Mouse (Mus musculus) forebrain, embryonic 11.5 days (tissue): ENCODE results near the gene Smlr1. TPM values are rescaled to one million over a fixed set of nuclear protein-coding genes. Genes with fewer than 3 reads are reported as not detected.

ENCODE experiments used
- ATAC-seq: fragments of 200-750 bp; cut with Nextera tagmentation; replicated peaks from 2 replicates; pipeline ENCODE4 v1.8.0; 2017; ENCODE audit warnings: moderate TSS enrichment; ENCODE audit not compliant: low FRiP score
- DNase-seq: peaks from one replicate; pipeline ENCODE4 v3.0.0-alpha.2; 2017; ENCODE audit warnings: low spot score
- H3K27ac ChIP-seq: fragments of 300-500 bp; sonication (generic); 2 replicates; pipeline ENCODE4 v1.5.1; 2014; ENCODE audit warnings: low read depth, low read length
- H3K27me3 ChIP-seq: fragments of 300-500 bp; sonication (generic); 2 replicates; pipeline ENCODE4 v1.6.1; 2014; ENCODE audit warnings: mild to moderate bottlenecking, low read length, mixed read lengths; ENCODE audit not compliant: control insufficient read depth, insufficient read depth
- H3K36me3 ChIP-seq: fragments of 300-500 bp; sonication (generic); 2 replicates; pipeline ENCODE4 v1.6.1; 2014; ENCODE audit warnings: mild to moderate bottlenecking, low read length, moderate library complexity, mixed read lengths; ENCODE audit not compliant: control insufficient read depth, insufficient read depth
- H3K4me1 ChIP-seq: fragments of 300-500 bp; sonication (generic); replicated peaks from 2 replicates; pipeline ENCODE4 v1.6.1; 2014; ENCODE audit warnings: low read length, mixed read lengths; ENCODE audit not compliant: control insufficient read depth, insufficient read depth
- H3K4me2 ChIP-seq: fragments of 300-500 bp; sonication (generic); 2 replicates; pipeline ENCODE4 v1.6.1; 2014; ENCODE audit warnings: low read depth, mild to moderate bottlenecking, low read length, moderate library complexity, mixed read lengths; ENCODE audit not compliant: severe bottlenecking
- H3K4me3 ChIP-seq: fragments of 300-500 bp; sonication (generic); 2 replicates; pipeline ENCODE4 v1.5.1; 2014; ENCODE audit warnings: low read depth, low read length
- H3K9ac ChIP-seq: fragments of 300-500 bp; sonication (generic); 2 replicates; pipeline ENCODE4 v1.6.1; 2014; ENCODE audit warnings: low read length
- H3K9me3 ChIP-seq: fragments of 300-500 bp; sonication (generic); 2 replicates; pipeline ENCODE4 v1.6.1; 2016; ENCODE audit warnings: low read length, mixed read lengths; ENCODE audit not compliant: control insufficient read depth
- WGBS: fragments of 180-500 bp; shearing (Covaris S2); extraction: QIAGEN DNeasy Blood & Tissue Kit; methylation state at CpG from one replicate; pipeline ENCODE4 v1.1.7; 2014; 5-methylcytosine and 5-hydroxymethylcytosine counted together
- polyA plus RNA-seq: library from polyadenylated mRNA; unstranded; fragments of >200 nt; fragmentation: Nextera tagmentation; extraction: Ambion mirVana; gene quantifications from 2 replicates; pipeline ENCODE4 v1.2.1, GENCODE M21; 2014

Smlr1 gene
- polyA plus RNA-seq, 1 experiment from 2014 or later, result not detected

DNA sequence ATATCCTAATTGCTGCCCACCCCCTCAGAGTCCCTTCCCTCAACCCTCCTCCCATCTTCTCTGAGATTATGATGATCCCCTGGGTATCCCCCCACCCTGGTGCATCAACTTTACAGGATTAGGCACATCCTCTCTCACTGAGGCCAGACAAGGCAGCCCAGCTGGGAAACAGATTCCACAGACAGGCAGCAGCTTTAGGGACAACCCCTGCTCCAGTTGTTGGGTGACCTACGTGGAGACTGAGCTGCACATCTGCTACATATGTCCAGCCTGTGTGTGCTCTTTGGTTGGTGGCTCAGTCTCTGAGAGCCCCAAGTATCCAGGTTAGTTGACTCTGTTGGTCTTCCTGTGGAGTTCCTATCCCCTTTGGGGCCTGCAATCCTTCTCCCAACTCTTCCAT lies 2.7 kb upstream of the Smlr1 start:
- H3K4me1 ChIP-seq, result no peaks in the 10 kb centered on the region
- 78% methylated on average over 1 of the region's 1 CpGs for WGBS
- H3K27me3 ChIP-seq, result no peaks in the 10 kb centered on the region
- ATAC-seq, result no peak
- no peak overlapping the region for H3K4me2 ChIP-seq
- H3K4me3 ChIP-seq, result no peak overlapping the region
- no peaks in the 10 kb centered on the region for H3K36me3 ChIP-seq
- no peaks in the 10 kb centered on the region for H3K9me3 ChIP-seq
- H3K9ac ChIP-seq, result no peak overlapping the region
- DNase-seq, result no peak
- H3K27ac ChIP-seq, result no peak overlapping the region

GRCm38 (mm10) chr10:25536621-25537020 lies 554 bp upstream of the Smlr1 start:
- no peak for DNase-seq
- no peaks in the 10 kb centered on the region for H3K27me3 ChIP-seq
- H3K4me1 ChIP-seq, result no peaks in the 10 kb centered on the region
- no peak overlapping the region for H3K4me2 ChIP-seq
- H3K4me3 ChIP-seq, result no peak overlapping the region
- no peak for ATAC-seq
- H3K27ac ChIP-seq, result no peak overlapping the region
- WGBS, result 95% methylated on average over 6 of the region's 6 CpGs
- H3K36me3 ChIP-seq, result no peaks in the 10 kb centered on the region
- H3K9me3 ChIP-seq, result no peaks in the 10 kb centered on the region
- no peak overlapping the region for H3K9ac ChIP-seq

DNA sequence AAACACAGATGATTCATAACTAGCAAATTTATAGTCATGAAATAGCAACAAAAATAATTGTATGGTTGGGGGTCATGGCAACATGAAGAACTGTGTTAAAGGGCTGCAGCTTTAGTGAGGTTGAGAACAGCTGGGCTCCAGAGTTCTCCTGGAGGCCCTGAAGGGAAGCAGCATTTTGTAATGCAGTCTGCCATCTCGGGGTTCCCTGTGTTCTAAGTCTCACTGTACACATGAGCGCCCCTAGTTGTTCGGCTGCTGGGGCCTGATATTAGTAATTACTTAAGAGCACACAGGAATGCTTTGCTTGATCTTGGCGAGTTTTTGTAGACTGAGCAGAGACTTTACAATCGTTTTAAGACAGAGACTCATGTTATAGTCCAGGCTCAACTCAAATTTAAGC lies 1.6 kb downstream of the Smlr1 start:
- Histone ChIP-seq H3K27me3 (no peaks in the 10 kb centered on the region), H3K4me3 (no peak overlapping the region), H3K9me3 (no peaks in the 10 kb centered on the region), H3K4me2 (no peak overlapping the region), H3K4me1 (no peaks in the 10 kb centered on the region), H3K27ac (no peak overlapping the region), H3K9ac (no peak overlapping the region), H3K36me3 (no peaks in the 10 kb centered on the region)
- no peak for ATAC-seq
- WGBS, result 89% methylated on average over 5 of the region's 5 CpGs
- DNase-seq, result no peak

DNA sequence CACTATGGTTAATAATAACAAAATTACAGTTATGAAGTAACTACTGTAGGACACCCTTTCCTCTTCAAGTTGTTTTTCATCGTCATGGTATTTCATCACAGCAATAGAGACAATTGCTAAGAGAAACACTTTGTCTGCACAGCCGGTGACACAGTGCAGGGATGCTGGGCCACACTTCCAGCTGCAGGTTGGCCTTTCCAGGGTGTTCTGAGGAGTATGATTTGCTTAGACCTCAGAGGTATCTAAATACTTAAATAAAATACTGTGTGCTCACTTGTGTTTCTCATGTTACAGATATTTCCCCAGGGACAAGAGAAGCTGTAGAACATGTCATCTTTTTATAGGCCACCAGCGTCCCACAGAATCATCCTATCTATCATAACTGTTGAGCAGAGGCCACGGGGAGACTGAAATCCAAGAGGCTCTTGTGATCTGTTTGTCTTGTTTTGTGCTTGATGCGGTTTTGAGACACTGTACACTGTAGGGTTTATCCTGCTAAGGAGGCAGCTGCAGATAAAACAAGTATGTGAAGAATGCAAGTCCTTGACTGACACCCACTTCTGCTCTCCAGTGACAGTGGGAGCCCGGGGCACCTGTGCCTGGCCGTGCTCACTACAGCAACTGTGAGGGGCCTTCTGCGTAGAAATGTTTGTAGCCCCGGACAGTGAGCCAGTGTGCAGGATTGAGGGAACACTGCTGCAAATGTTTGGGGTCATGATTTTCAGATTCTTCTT lies 2.4 kb downstream of the Smlr1 start:
- Histone ChIP-seq H3K4me1 (no peaks in the 10 kb centered on the region), H3K27me3 (no peaks in the 10 kb centered on the region), H3K4me2 (no peak overlapping the region), H3K36me3 (no peaks in the 10 kb centered on the region), H3K27ac (no peak overlapping the region), H3K9me3 (no peaks in the 10 kb centered on the region), H3K4me3 (no peak overlapping the region), H3K9ac (no peak overlapping the region)
- 90% methylated on average over 9 of the region's 9 CpGs for WGBS
- DNase-seq, result no peak
- no peak for ATAC-seq

GRCm38 (mm10) chr10:25533105-25533504 lies 3.0 kb downstream of the Smlr1 start:
- no peak overlapping the region for H3K9ac ChIP-seq
- no peak overlapping the region for H3K4me3 ChIP-seq
- no peak overlapping the region for H3K27ac ChIP-seq
- ATAC-seq, result no peak
- H3K9me3 ChIP-seq, result no peaks in the 10 kb centered on the region
- no peaks in the 10 kb centered on the region for H3K27me3 ChIP-seq
- no peak overlapping the region for H3K4me2 ChIP-seq
- no peak for DNase-seq
- H3K36me3 ChIP-seq, result no peaks in the 10 kb centered on the region
- 84% methylated on average over 2 of the region's 2 CpGs for WGBS
- H3K4me1 ChIP-seq, result no peaks in the 10 kb centered on the region

- Histone ChIP-seq H3K27ac (no peak overlapping the region), H3K9ac (no peak overlapping the region), H3K4me1 (no peaks in the 10 kb centered on the region), H3K4me3 (no peak overlapping the region), H3K9me3 (no peaks in the 10 kb centered on the region), H3K27me3 (no peaks in the 10 kb centered on the region), H3K36me3 (no peaks in the 10 kb centered on the region), H3K4me2 (no peak overlapping the region)
- DNase-seq (no peak), ATAC-seq (no peak)
- WGBS, result 86% methylated on average over 13 of the region's 13 CpGs
These were observed 4.7 kb downstream of the Smlr1 start for GRCm38 (mm10) chr10:25531335-25531734.

DNA sequence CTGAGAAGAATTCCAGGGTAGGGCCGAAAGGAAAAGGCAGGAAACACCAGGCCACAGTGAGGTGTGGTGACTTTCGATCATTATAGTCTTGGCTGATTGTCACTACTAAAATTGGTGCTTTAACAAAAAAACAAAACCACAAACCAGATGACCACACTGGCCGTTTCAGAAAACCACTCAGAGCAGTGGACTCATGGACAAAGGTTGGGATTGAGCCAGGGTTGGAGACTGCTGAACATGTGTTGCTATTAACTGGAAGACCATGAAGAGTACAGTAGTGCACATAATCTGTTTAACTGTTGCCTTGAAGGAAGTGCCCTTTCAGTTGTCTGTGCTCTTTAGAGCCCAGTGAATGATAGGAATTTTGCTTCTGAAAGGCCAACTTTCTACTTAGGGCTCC lies 8.9 kb downstream of the Smlr1 start:
- Histone ChIP-seq H3K36me3 (no peaks in the 10 kb centered on the region), H3K9ac (no peak overlapping the region), H3K4me1 (no peaks in the 10 kb centered on the region), H3K9me3 (no peaks in the 10 kb centered on the region), H3K27me3 (no peaks in the 10 kb centered on the region), H3K4me3 (no peak overlapping the region), H3K27ac (no peak overlapping the region), H3K4me2 (no peak overlapping the region)
- DNase-seq (no peak), ATAC-seq (no peak)
- WGBS, result 86% methylated on average over 3 of the region's 3 CpGs

GRCm38 (mm10) chr10:25526622-25527021 lies 9.4 kb downstream of the Smlr1 start:
- ATAC-seq, result no peak
- no peak overlapping the region for H3K9ac ChIP-seq
- no peaks in the 10 kb centered on the region for H3K9me3 ChIP-seq
- H3K4me3 ChIP-seq, result no peak overlapping the region
- H3K4me1 ChIP-seq, result no peaks in the 10 kb centered on the region
- no peak overlapping the region for H3K4me2 ChIP-seq
- no peak for DNase-seq
- no peak overlapping the region for H3K27ac ChIP-seq
- H3K36me3 ChIP-seq, result no peaks in the 10 kb centered on the region
- no peaks in the 10 kb centered on the region for H3K27me3 ChIP-seq
- 89% methylated on average over 4 of the region's 4 CpGs for WGBS

DNA sequence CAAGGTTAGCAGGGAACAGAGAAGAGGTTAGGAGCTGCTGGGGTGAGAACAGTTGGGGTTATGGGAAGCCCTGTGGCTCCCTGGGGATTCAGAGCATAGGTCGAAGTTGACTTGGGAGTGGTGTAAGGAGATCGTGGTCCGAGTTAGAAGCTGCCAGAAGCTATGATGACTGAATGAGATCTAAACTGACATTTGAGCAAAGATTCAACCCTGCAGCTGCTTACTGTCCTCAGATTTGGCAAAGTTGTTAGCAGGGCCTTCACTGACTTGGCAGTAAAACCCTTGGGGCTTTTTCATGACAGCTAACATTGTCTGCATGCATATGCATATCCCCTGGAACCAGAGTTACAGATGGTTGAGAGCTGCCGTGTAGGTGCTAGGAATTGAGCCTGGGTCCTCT lies 9.9 kb downstream of the Smlr1 start:
- H3K36me3 ChIP-seq, result no peaks in the 10 kb centered on the region
- DNase-seq (no peak), ATAC-seq (no peak)
- no peaks in the 10 kb centered on the region for H3K9me3 ChIP-seq
- no peaks in the 10 kb centered on the region for H3K4me1 ChIP-seq
- 84% methylated on average over 4 of the region's 4 CpGs for whole genome bisulfite sequencing
- H3K27ac ChIP-seq, result no peak overlapping the region
- H3K9ac ChIP-seq, result no peak overlapping the region
- no peaks in the 10 kb centered on the region for H3K27me3 ChIP-seq
- H3K4me2 ChIP-seq, result no peak overlapping the region
- no peak overlapping the region for H3K4me3 ChIP-seq
